Mouse (Mus musculus) midbrain, embryonic 15.5 days (tissue): Measurements from ENCODE around the gene Mt4. TPM values are rescaled to one million over a fixed set of nuclear protein-coding genes. Genes with fewer than 3 reads are reported as not detected.

Experiments
- ATAC-seq: fragments of 200-750 bp; cut with Nextera tagmentation; replicated peaks from 2 replicates; pipeline ENCODE4 v1.8.0; 2017; ENCODE audit warnings: moderate TSS enrichment
- H3K27ac ChIP-seq: fragments of 300-500 bp; sonication (generic); 2 replicates; pipeline ENCODE4 v1.5.1; 2015; ENCODE audit warnings: mild to moderate bottlenecking, inconsistent platforms
- H3K27me3 ChIP-seq: fragments of 300-500 bp; sonication (generic); replicated peaks from 2 replicates; pipeline ENCODE4 v1.6.1; 2015; ENCODE audit warnings: inconsistent platforms
- H3K36me3 ChIP-seq: fragments of 300-500 bp; sonication (generic); replicated peaks from 2 replicates; pipeline ENCODE4 v1.6.1; 2015; ENCODE audit warnings: inconsistent platforms
- H3K4me1 ChIP-seq: fragments of 300-500 bp; sonication (generic); 2 replicates; pipeline ENCODE4 v1.6.1; 2015; ENCODE audit warnings: inconsistent platforms
- H3K4me2 ChIP-seq: fragments of 300-500 bp; sonication (generic); 2 replicates; pipeline ENCODE4 v1.6.1; 2015; ENCODE audit warnings: inconsistent platforms, mild to moderate bottlenecking, moderate library complexity
- H3K4me3 ChIP-seq: fragments of 300-500 bp; sonication (generic); 2 replicates; pipeline ENCODE4 v1.5.1; 2015; ENCODE audit warnings: mild to moderate bottlenecking, inconsistent platforms
- H3K9ac ChIP-seq: fragments of 300-500 bp; sonication (generic); 2 replicates; pipeline ENCODE4 v1.6.1; 2015; ENCODE audit warnings: mild to moderate bottlenecking, inconsistent platforms
- H3K9me3 ChIP-seq: fragments of 300-500 bp; sonication (generic); 2 replicates; pipeline ENCODE4 v1.6.1; 2016; ENCODE audit warnings: inconsistent platforms
- WGBS: fragments of 180-500 bp; shearing (Covaris S2); methylation state at CpG from one replicate; pipeline ENCODE4 v1.1.7; 2015; ENCODE audit warnings: mixed read lengths; 5-methylcytosine and 5-hydroxymethylcytosine counted together
- polyA plus RNA-seq: library from polyadenylated mRNA; unstranded; fragments of >200 nt; fragmentation: Nextera tagmentation; extraction: Ambion mirVana; gene quantifications from 2 replicates; pipeline ENCODE4 v1.2.1, GENCODE M21; 2015

Gene Mt4
- polyA plus RNA-seq, 1 experiment from 2014 or later, result not detected

GRCm38 (mm10) chr8:94185791-94186190 lies 48.8 kb downstream of the Mt4 start:
- peaks cover 58% of the 10 kb centered on the region for H3K27me3 ChIP-seq
- ATAC-seq, result no peak
- WGBS, result 64% methylated on average over 6 of the region's 6 CpGs
- no peak overlapping the region for H3K27ac ChIP-seq
- no peaks in the 10 kb centered on the region for H3K9me3 ChIP-seq
- peaks cover 21% of the 10 kb centered on the region for H3K4me1 ChIP-seq
- no peak overlapping the region for H3K9ac ChIP-seq
- no peak overlapping the region for H3K4me3 ChIP-seq
- no peak overlapping the region for H3K4me2 ChIP-seq
- H3K36me3 ChIP-seq, result no peaks in the 10 kb centered on the region

GRCm38 (mm10) chr8:94186542-94186941 lies 49.5 kb downstream of the Mt4 start:
- Histone ChIP-seq H3K27me3 (peaks cover 56% of the 10 kb centered on the region), H3K4me3 (no peak overlapping the region), H3K36me3 (no peaks in the 10 kb centered on the region), H3K4me2 (peak overlapping the region; percentile 36), H3K4me1 (peaks cover 21% of the 10 kb centered on the region), H3K9me3 (no peaks in the 10 kb centered on the region), H3K27ac (no peak overlapping the region), H3K9ac (no peak overlapping the region)
- 6% methylated on average over 17 of the region's 17 CpGs for WGBS
- ATAC-seq, result peak; percentile 60; the same call in 1 of the 2 replicates

GRCm38 (mm10) chr8:94187290-94188002 lies 50.4 kb downstream of the Mt4 start:
- no peak overlapping the region for H3K27ac ChIP-seq
- peaks cover 49% of the 10 kb centered on the region for H3K27me3 ChIP-seq
- peaks cover 21% of the 10 kb centered on the region for H3K4me1 ChIP-seq
- H3K36me3 ChIP-seq, result no peaks in the 10 kb centered on the region
- WGBS, result 36% methylated on average over 21 of the region's 21 CpGs
- no peak overlapping the region for H3K9ac ChIP-seq
- H3K9me3 ChIP-seq, result no peaks in the 10 kb centered on the region
- H3K4me3 ChIP-seq, result no peak overlapping the region
- no peak for ATAC-seq
- no peak overlapping the region for H3K4me2 ChIP-seq

Other genes starting within 250 kb of the Mt4 start
- gene Amfr, start 124.4 kb upstream of the Mt4 start, polyA plus RNA-seq, result 74.9 and 79.0 TPM in 2 replicates
- gene Nudt21, start 100.2 kb upstream of the Mt4 start, polyA plus RNA-seq, result 85.8 and 86.7 TPM in 2 replicates
- gene Ogfod1, start 100.0 kb upstream of the Mt4 start, polyA plus RNA-seq, result 14.7 and 21.6 TPM in 2 replicates
- gene Bbs2, start 38.3 kb upstream of the Mt4 start, polyA plus RNA-seq, result 25.0 and 26.9 TPM in 2 replicates
- 158 and 189 TPM in 2 replicates for gene Mt3, start 15.4 kb downstream of the Mt4 start, polyA plus RNA-seq
- 13.9 and 16.5 TPM in 2 replicates for gene Mt2, start 35.5 kb downstream of the Mt4 start, polyA plus RNA-seq
- 61.7 and 74.3 TPM in 2 replicates for gene Mt1, start 41.9 kb downstream of the Mt4 start, polyA plus RNA-seq
- 61.1 and 63.4 TPM in 2 replicates for gene Nup93, start 77.4 kb downstream of the Mt4 start, polyA plus RNA-seq
- 0.05 and 0.06 TPM in 2 replicates for gene Slc12a3, start 192.0 kb downstream of the Mt4 start, polyA plus RNA-seq
- gene Herpud1, start 249.2 kb downstream of the Mt4 start, polyA plus RNA-seq, result 69.3 and 76.4 TPM in 2 replicates